Mouse (Mus musculus) stomach, postnatal 0 days (tissue): ENCODE data around the gene Sytl3.
"Not testable (repeated sequence)": the region's sequence is repeated elsewhere in the genome, so short reads cannot be mapped to it uniquely, and the experiment has no call there.

Experiments
- CTCF ChIP-seq: IDR thresholded peaks from 2 replicates; pipeline ENCODE4 v1.5.1; 2016; ENCODE audit warnings: antibody characterized with exemption, low read depth, mild to moderate bottlenecking, moderate library complexity
- EP300 ChIP-seq: optimal IDR thresholded peaks from 2 replicates; pipeline ENCODE3; 2016; ENCODE audit warnings: antibody characterized with exemption

DNA sequence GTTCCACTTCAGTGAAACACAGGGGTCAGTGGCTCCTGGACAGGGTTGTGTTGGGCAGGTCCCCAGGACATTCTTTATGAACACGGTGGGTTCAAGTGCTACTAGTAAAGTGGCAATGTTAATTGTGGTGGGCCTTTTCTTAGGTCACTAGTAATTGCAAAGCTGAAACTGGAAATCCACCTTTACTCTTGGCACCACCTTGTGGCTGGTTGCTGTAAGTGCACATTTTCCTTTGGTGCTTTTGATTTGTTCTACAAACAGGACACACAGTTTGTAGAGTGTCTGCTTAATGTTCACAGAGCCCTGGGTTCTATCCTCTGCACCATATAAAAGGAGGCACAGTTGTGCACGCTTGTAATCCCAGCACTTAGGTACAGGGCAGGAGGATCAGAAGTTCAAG, 32.7 kb downstream of the Sytl3 start:
- TF ChIP-seq CTCF = peak; percentile 82
- not testable (repeated sequence) for TF ChIP-seq EP300
